In the genomic region with DNA sequence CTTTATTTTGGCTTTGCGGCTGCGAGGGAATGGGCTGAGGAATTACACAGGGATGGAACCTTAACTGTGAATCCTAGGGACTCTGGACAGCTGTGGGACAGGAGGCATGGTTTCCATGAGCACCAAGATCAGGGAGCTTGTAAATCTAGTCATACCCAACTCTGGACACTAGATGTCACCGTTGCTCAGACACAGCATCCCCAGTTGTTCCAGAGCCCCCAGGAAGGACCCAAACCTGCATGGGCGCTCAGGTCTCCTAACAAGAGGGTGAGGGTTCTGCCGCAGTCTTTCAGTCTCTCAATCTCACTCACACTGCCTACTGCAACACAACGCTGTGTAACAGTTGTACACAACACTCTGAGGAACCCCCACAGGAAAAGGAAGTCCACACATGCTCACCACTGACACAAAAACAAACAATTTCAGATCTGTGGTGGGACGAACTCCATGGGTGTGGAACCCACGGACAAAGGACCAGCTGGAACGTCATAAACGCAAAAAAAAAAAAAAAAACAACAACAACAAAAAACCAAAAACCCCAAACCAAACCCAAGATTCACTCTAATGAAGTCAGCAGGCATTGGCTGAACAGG, we compare ENCODE assay signal across 1 mouse cellular context.
A peak's percentile ranks its signal among the peaks of the same experiment; 100 is the strongest.
TF ChIP-seq lines count a peak whose summit lies in the region.

No protein-coding gene starts in this region.

TF ChIP-seq in CH12.LX, 34 proteins besides CTCF, POLR2A, EP300 and RAD21 (continued from another document):
- TF ChIP-seq ZKSCAN1 (IDR thresholded peaks at IDR 0.05; ENCODE audit: borderline replicate concordance, low read depth, low read length) = no peak
- no peak for TF ChIP-seq PAX5 (IDR thresholded peaks at IDR 0.05; ENCODE audit: low read length)
- peak; percentile 71 for TF ChIP-seq SMC3 (IDR thresholded peaks at IDR 0.05; ENCODE audit: low read depth, low read length)
- no peak for TF ChIP-seq ZC3H11A (IDR thresholded peaks at IDR 0.05; ENCODE audit: low read depth, low read length)
